Mouse (Mus musculus): Measurements from ENCODE around the gene Klhl30. TPM values are rescaled to one million over a fixed set of nuclear protein-coding genes. Genes with fewer than 3 reads are reported as not detected.
A peak's percentile ranks its signal among the peaks of the same experiment; 100 is the strongest.

Klhl30 gene
- polyA plus RNA-seq, 1 experiment from 2014 or later = not detected

- peaks cover 6% of the 10 kb centered on the region; the same call in 1 of the 2 replicates for H3K9me3 ChIP-seq (replicated peaks)
- WGBS (ENCODE audit: insufficient replicate concordance) = under 1% methylated on average over 67 of the region's 68 CpGs
- peak within 1 kb of the TSS; percentile 91 for H3K9ac ChIP-seq
- H3K4me2 ChIP-seq = peak within 1 kb of the TSS; percentile 98
- peak; percentile 88 for ATAC-seq
- H3K4me3 ChIP-seq = peak within 1 kb of the TSS; percentile 78
- peaks cover 32% of the 10 kb centered on the region for H3K36me3 ChIP-seq
- peak within 1 kb of the TSS; percentile 70 for H3K27ac ChIP-seq
- peaks cover 14% of the 10 kb centered on the region; the same call in 1 of the 2 replicates for H3K27me3 ChIP-seq (replicated peaks)
- peaks cover 30% of the 10 kb centered on the region for H3K4me1 ChIP-seq
These were observed 15.6 kb downstream of the Klhl30 start, which contains the start of gene Erfe for GRCm38 (mm10) chr1:91366215-91367108. TSS of gene Erfe (plus strand) at chr1:91366430.

GRCm38 (mm10) chr1:91367295-91367694 lies 16.5 kb downstream of the Klhl30 start:
- H3K9ac ChIP-seq = peak overlapping the region; percentile 91
- peaks cover 14% of the 10 kb centered on the region; the same call in 1 of the 2 replicates for H3K27me3 ChIP-seq (replicated peaks)
- H3K4me2 ChIP-seq = peak overlapping the region; percentile 98
- 88% methylated on average over 3 of the region's 3 CpGs for WGBS (ENCODE audit: insufficient replicate concordance)
- peak overlapping the region; percentile 78 for H3K4me3 ChIP-seq
- peaks cover 41% of the 10 kb centered on the region for H3K36me3 ChIP-seq
- H3K27ac ChIP-seq = peak overlapping the region; percentile 43
- no peak; the same call in 1 of the 2 replicates for ATAC-seq
- H3K9me3 ChIP-seq (replicated peaks) = peaks cover 6% of the 10 kb centered on the region; the same call in 1 of the 2 replicates
- peaks cover 33% of the 10 kb centered on the region for H3K4me1 ChIP-seq

- Histone ChIP-seq H3K4me2 (no peak overlapping the region), H3K9me3 (replicated peaks) (peaks cover 1% of the 10 kb centered on the region; the same call in 1 of the 2 replicates), H3K4me1 (peaks cover 54% of the 10 kb centered on the region), H3K27me3 (replicated peaks) (peaks cover 11% of the 10 kb centered on the region; the same call in 1 of the 2 replicates), H3K27ac (no peak overlapping the region), H3K4me3 (no peak overlapping the region), H3K9ac (no peak overlapping the region), H3K36me3 (peaks cover 62% of the 10 kb centered on the region)
- ATAC-seq = no peak
- 57% methylated on average over 4 of the region's 4 CpGs for WGBS (ENCODE audit: insufficient replicate concordance)
These were observed 18.6 kb downstream of the Klhl30 start for GRCm38 (mm10) chr1:91369408-91369807.

- Histone ChIP-seq H3K4me2 (no peak overlapping the region), H3K27me3 (replicated peaks) (peaks cover 6% of the 10 kb centered on the region; the same call in 1 of the 2 replicates), H3K9ac (no peak overlapping the region), H3K4me1 (peaks cover 61% of the 10 kb centered on the region), H3K4me3 (no peak overlapping the region), H3K9me3 (replicated peaks) (no peaks in the 10 kb centered on the region), H3K36me3 (peaks cover 68% of the 10 kb centered on the region), H3K27ac (no peak overlapping the region)
- no peak for ATAC-seq
- 84% methylated on average over 23 of the region's 23 CpGs for WGBS (ENCODE audit: insufficient replicate concordance)
These were observed 19.2 kb downstream of the Klhl30 start for GRCm38 (mm10) chr1:91370055-91370454.

GRCm38 (mm10) chr1:91373414-91373835 lies 22.6 kb downstream of the Klhl30 start:
- H3K9me3 ChIP-seq (replicated peaks) = no peaks in the 10 kb centered on the region
- peaks cover 44% of the 10 kb centered on the region for H3K4me1 ChIP-seq
- peaks cover 100% of the 10 kb centered on the region for H3K36me3 ChIP-seq
- H3K4me2 ChIP-seq = peak overlapping the region; percentile 34
- 0 out of 2 replicates have a peak overlapping the region, but pooled peaks have one; percentile 33 for H3K9ac ChIP-seq
- no peaks in the 10 kb centered on the region for H3K27me3 ChIP-seq (replicated peaks)
- WGBS (ENCODE audit: insufficient replicate concordance) = 42% methylated on average over 6 of the region's 6 CpGs
- peak; percentile 95 for ATAC-seq
- peak overlapping the region; percentile 85 for H3K27ac ChIP-seq
- H3K4me3 ChIP-seq = no peak overlapping the region

GRCm38 (mm10) chr1:91380453-91381090 lies 29.8 kb downstream of the Klhl30 start:
- H3K4me3 ChIP-seq = no peak overlapping the region
- WGBS (ENCODE audit: insufficient replicate concordance) = 67% methylated on average over 7 of the region's 7 CpGs
- no peaks in the 10 kb centered on the region for H3K9me3 ChIP-seq (replicated peaks)
- H3K27ac ChIP-seq = no peak overlapping the region
- ATAC-seq = peak; percentile 65
- no peak overlapping the region for H3K9ac ChIP-seq
- H3K4me2 ChIP-seq = no peak overlapping the region
- peaks cover 97% of the 10 kb centered on the region for H3K36me3 ChIP-seq
- H3K4me1 ChIP-seq = 0 out of 2 replicates have a peak, but pooled peaks cover 3% of the 10 kb centered on the region
- H3K27me3 ChIP-seq (replicated peaks) = no peaks in the 10 kb centered on the region

GRCm38 (mm10) chr1:91381091-91381471 lies 30.3 kb downstream of the Klhl30 start:
- H3K27me3 ChIP-seq (replicated peaks) = no peaks in the 10 kb centered on the region
- no peak overlapping the region for H3K4me3 ChIP-seq
- no peak overlapping the region for H3K9ac ChIP-seq
- WGBS (ENCODE audit: insufficient replicate concordance) = 90% methylated on average over 4 of the region's 4 CpGs
- ATAC-seq = no peak
- no peak overlapping the region for H3K4me2 ChIP-seq
- H3K4me1 ChIP-seq = no peaks in the 10 kb centered on the region
- no peaks in the 10 kb centered on the region for H3K9me3 ChIP-seq (replicated peaks)
- H3K27ac ChIP-seq = no peak overlapping the region
- peaks cover 96% of the 10 kb centered on the region for H3K36me3 ChIP-seq

- peaks cover 97% of the 10 kb centered on the region for H3K36me3 ChIP-seq
- H3K4me1 ChIP-seq = peaks cover 8% of the 10 kb centered on the region; the same call in 1 of the 2 replicates
- H3K4me3 ChIP-seq = no peak overlapping the region
- WGBS (ENCODE audit: insufficient replicate concordance) = 81% methylated on average over 5 of the region's 5 CpGs
- no peak overlapping the region for H3K9ac ChIP-seq
- no peak overlapping the region for H3K27ac ChIP-seq
- no peaks in the 10 kb centered on the region for H3K27me3 ChIP-seq (replicated peaks)
- H3K4me2 ChIP-seq = no peak overlapping the region
- no peaks in the 10 kb centered on the region for H3K9me3 ChIP-seq (replicated peaks)
- ATAC-seq = no peak
These were observed 39.6 kb downstream of the Klhl30 start for GRCm38 (mm10) chr1:91390369-91390768.

- Histone ChIP-seq H3K36me3 (peaks cover 38% of the 10 kb centered on the region), H3K9me3 (replicated peaks) (no peaks in the 10 kb centered on the region), H3K9ac (peak overlapping the region; percentile 96), H3K4me3 (peak overlapping the region; percentile 92), H3K4me1 (peaks cover 33% of the 10 kb centered on the region), H3K27me3 (replicated peaks) (0 out of 2 replicates have a peak, but pooled peaks cover 13% of the 10 kb centered on the region), H3K27ac (peak overlapping the region; percentile 89), H3K4me2 (peak overlapping the region; percentile 88)
- WGBS (ENCODE audit: insufficient replicate concordance) = 1% methylated on average over 12 of the region's 12 CpGs
- peak; percentile 1; the same call in 1 of the 2 replicates for ATAC-seq
These were observed 47.1 kb downstream of the Klhl30 start for GRCm38 (mm10) chr1:91397927-91398259.

- Histone ChIP-seq H3K4me1 (peaks cover 33% of the 10 kb centered on the region), H3K9me3 (replicated peaks) (no peaks in the 10 kb centered on the region), H3K9ac (peak within 1 kb of the TSS; percentile 96), H3K36me3 (peaks cover 32% of the 10 kb centered on the region), H3K4me2 (peak within 1 kb of the TSS; percentile 88), H3K27ac (peak within 1 kb of the TSS; percentile 89), H3K27me3 (replicated peaks) (0 out of 2 replicates have a peak, but pooled peaks cover 13% of the 10 kb centered on the region), H3K4me3 (peak within 1 kb of the TSS; percentile 92)
- WGBS (ENCODE audit: insufficient replicate concordance) = under 1% methylated on average over 83 of the region's 91 CpGs
- peak; percentile 96 for ATAC-seq
These were observed 47.6 kb downstream of the Klhl30 start, which contains the start of gene Ilkap for GRCm38 (mm10) chr1:91398260-91399062. TSS of gene Ilkap (minus strand) at chr1:91398815.

GRCm38 (mm10) chr1:91404976-91405375 lies 54.2 kb downstream of the Klhl30 start:
- no peak overlapping the region for H3K9ac ChIP-seq
- H3K36me3 ChIP-seq = no peaks in the 10 kb centered on the region
- H3K9me3 ChIP-seq (replicated peaks) = no peaks in the 10 kb centered on the region
- peaks cover 48% of the 10 kb centered on the region for H3K27me3 ChIP-seq (replicated peaks)
- H3K4me3 ChIP-seq = no peak overlapping the region
- no peak overlapping the region for H3K4me2 ChIP-seq
- ATAC-seq = no peak
- 11% methylated on average over 1 of the region's 1 CpGs for WGBS (ENCODE audit: insufficient replicate concordance)
- no peaks in the 10 kb centered on the region for H3K4me1 ChIP-seq
- H3K27ac ChIP-seq = no peak overlapping the region
